Mouse (Mus musculus) myocyte (in vitro differentiated cells): ENCODE data around the gene Nuak2. TPM values are rescaled to one million over a fixed set of nuclear protein-coding genes. Genes with fewer than 3 reads are reported as not detected.
A peak's percentile ranks its signal among the peaks of the same experiment; 100 is the strongest.
"Not testable (repeated sequence)": the region's sequence is repeated elsewhere in the genome, so short reads cannot be mapped to it uniquely, and the experiment has no call there.

ENCODE experiments used
- H3K27me3 ChIP-seq: one replicate; pipeline ENCODE4 v1.6.1; 2011; ENCODE audit not compliant: control insufficient read depth, insufficient read depth, insufficient read length
- H3K36me3 ChIP-seq: one replicate; pipeline ENCODE4 v1.6.1; 2011; ENCODE audit not compliant: control insufficient read depth, insufficient read depth
- H3K4me2 ChIP-seq: one replicate; pipeline ENCODE4 v1.6.1; 2011; ENCODE audit warnings: low read depth, control low read depth
- H3K4me3 ChIP-seq: one replicate; pipeline ENCODE4 v1.5.1; 2011; ENCODE audit warnings: mild to moderate bottlenecking, control low read depth, moderate library complexity
- H3K79me2 ChIP-seq: one replicate; pipeline ENCODE4 v1.6.1; 2011; ENCODE audit not compliant: control insufficient read depth, insufficient read depth
- H3ac ChIP-seq: one replicate; pipeline ENCODE4 v1.6.1; 2011; ENCODE audit not compliant: control insufficient read depth, insufficient read length
- CEBPB ChIP-seq: IDR thresholded peaks from 2 replicates; pipeline ENCODE4 v1.6.1; 2011; ENCODE audit warnings: mild to moderate bottlenecking, moderate library complexity; ENCODE audit not compliant: poor library complexity, insufficient read depth, severe bottlenecking
- E2F4 ChIP-seq: IDR thresholded peaks from one replicate; pipeline ENCODE4 v1.6.1; 2011; ENCODE audit warnings: mild to moderate bottlenecking, control low read depth, moderate library complexity; ENCODE audit not compliant: insufficient read depth
- MAX ChIP-seq: IDR thresholded peaks from one replicate; pipeline ENCODE4 v1.6.1; 2011; ENCODE audit warnings: low read depth, mild to moderate bottlenecking, control low read depth
- MYOD1 ChIP-seq, 3 experiments: IDR thresholded peaks; one replicate each; pipeline ENCODE4 v1.6.1; 2011; ENCODE audit warnings: control low read depth in 2 of 3, low read depth in 2 of 3, mild to moderate bottlenecking in 2 of 3, moderate library complexity in 1 of 3; ENCODE audit not compliant: insufficient read length in 2 of 3, control insufficient read depth in 1 of 3
- MYOG ChIP-seq, 3 experiments: IDR thresholded peaks; one replicate each; pipeline ENCODE4 v1.6.1; 2011; ENCODE audit warnings: control low read depth in 2 of 3, low read depth in 2 of 3, mild to moderate bottlenecking in 2 of 3; ENCODE audit not compliant: insufficient read length in 2 of 3, control insufficient read depth in 1 of 3, insufficient read depth in 1 of 3
- POLR2A ChIP-seq: IDR thresholded peaks from one replicate; pipeline ENCODE4 v1.6.1; 2011; ENCODE audit warnings: low read depth, mild to moderate bottlenecking, control low read depth, moderate library complexity; ENCODE audit not compliant: insufficient read length
- POLR2AphosphoS2 ChIP-seq: IDR thresholded peaks from one replicate; pipeline ENCODE4 v1.6.1; 2011; ENCODE audit warnings: low read depth, control low read depth; ENCODE audit not compliant: insufficient read length
- REST ChIP-seq: IDR thresholded peaks from one replicate; pipeline ENCODE4 v1.6.1; 2011; ENCODE audit warnings: mild to moderate bottlenecking, control low read depth, moderate library complexity; ENCODE audit not compliant: insufficient read depth, insufficient read length
- SRF ChIP-seq: IDR thresholded peaks from one replicate; pipeline ENCODE4 v1.6.1; 2011; ENCODE audit warnings: low read depth; ENCODE audit not compliant: control insufficient read depth, insufficient read length
- TCF12 ChIP-seq: IDR thresholded peaks from one replicate; pipeline ENCODE4 v1.6.1; 2011; ENCODE audit warnings: mild to moderate bottlenecking, control low read depth; ENCODE audit not compliant: poor library complexity, insufficient read depth, severe bottlenecking
- TCF3 ChIP-seq: IDR thresholded peaks from one replicate; pipeline ENCODE4 v1.6.1; 2011; ENCODE audit warnings: low read depth, control low read depth; ENCODE audit not compliant: insufficient read length
- USF1 ChIP-seq: IDR thresholded peaks from one replicate; pipeline ENCODE4 v1.6.1; 2011; ENCODE audit warnings: low read depth, mild to moderate bottlenecking, control low read depth, moderate library complexity
- polyA plus RNA-seq: library from polyadenylated mRNA; unstranded; fragments of >200 nt; fragmentation: generic; extraction: Trizol; gene quantifications from one replicate; pipeline ENCODE4 v1.2.1, GENCODE M21; 2012; ENCODE audit warnings: missing spikeins

Nuak2 gene
- polyA plus RNA-seq, 1 experiment = 6.0 TPM

DNA sequence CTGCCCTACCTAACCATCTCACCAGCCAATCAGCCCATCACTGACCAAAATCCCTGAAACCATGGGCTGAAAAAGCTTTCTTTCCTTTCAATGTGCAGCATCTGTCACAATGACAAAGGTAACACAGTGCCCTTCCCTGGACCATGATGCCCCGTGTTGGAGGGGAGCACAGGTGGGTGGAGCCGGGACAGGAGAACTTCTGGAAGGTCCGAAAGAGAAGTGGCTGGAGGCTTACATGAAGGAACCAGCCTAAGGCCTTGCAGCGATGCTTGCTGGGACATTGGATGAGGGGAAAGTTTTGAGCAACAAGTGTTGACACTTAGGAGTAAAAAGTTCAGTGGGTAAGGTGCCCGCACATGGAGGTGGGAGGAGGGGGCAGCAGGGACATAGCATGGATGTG lies 32.5 kb downstream of the Nuak2 start:
- TF ChIP-seq USF1 (no peak), CEBPB (no peak), MAX (no peak), MYOG (IDR thresholded peaks at IDR 0.05; ENCODE audit: control insufficient read depth in 1 of 3, insufficient read depth in 1 of 3, insufficient read length in 2 of 3, low read depth in 2 of 3) (no peak)
- Histone ChIP-seq H3K4me3 (no peak overlapping the region), H3K79me2 (no peaks in the 10 kb centered on the region), H3K36me3 (no peaks in the 10 kb centered on the region), H3K27me3 (no peaks in the 10 kb centered on the region), H3K4me2 (no peak overlapping the region), H3ac (no peak overlapping the region)

DNA sequence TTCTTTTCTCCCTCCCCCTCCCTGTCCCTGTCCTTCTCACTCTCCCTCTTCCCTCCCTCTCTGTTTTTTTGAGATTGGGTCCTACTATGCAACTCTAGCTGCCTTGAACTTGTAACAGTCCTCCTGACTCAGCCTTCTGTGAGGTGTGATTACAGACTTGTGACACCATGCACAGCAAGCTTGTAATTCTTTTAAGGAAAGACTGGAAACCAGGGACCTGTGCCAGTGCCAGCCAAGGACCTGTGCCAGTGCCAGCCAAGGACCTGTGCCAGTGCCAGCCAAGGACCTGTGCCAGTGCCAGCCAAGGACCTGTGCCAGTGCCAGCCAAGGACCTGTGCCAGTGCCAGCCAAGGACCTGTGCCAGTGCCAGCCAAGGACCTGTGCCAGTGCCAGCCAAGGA lies 33.1 kb downstream of the Nuak2 start:
- not testable (repeated sequence) for H3K36me3 ChIP-seq, H3ac ChIP-seq, H3K27me3 ChIP-seq, H3K4me2 ChIP-seq, H3K79me2 ChIP-seq, H3K4me3 ChIP-seq

DNA sequence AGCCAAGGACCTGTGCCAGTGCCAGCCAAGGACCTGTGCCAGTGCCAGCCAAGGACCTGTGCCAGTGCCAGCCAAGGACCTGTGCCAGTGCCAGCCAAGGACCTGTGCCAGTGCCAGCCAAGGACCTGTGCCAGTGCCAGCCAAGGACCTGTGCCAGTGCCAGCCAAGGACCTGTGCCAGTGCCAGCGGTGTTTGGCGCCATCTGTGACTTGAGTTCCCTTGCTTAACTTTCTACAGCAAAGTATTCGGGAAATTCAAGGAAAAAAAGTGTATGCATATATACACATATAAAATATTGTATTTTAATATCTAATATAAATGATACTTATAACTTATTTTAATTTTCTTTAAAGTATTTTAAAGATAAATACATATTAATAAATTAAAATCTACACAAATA lies 33.7 kb downstream of the Nuak2 start:
- not testable (repeated sequence) for H3K36me3 ChIP-seq, H3K4me3 ChIP-seq, H3K4me2 ChIP-seq, H3ac ChIP-seq, H3K79me2 ChIP-seq, H3K27me3 ChIP-seq

DNA sequence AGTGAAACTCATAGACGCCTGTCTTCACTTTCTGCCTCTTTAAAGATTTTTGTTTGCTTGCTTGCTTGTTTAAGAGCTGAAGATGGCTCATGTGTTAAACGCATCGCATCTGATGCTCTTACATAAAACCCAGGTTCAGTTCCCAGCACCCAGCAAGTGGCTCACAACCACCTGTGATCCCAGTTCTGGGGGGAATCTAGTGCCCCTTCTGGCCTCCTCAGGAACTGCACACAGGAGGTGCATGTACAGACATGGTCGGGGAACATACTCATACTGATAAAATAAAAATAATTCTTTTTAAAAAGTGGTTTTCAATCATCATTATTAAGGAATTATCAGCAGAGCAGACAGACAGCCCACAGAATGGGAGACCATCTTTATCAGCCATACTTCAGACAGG lies 35.1 kb downstream of the Nuak2 start:
- H3K4me3 ChIP-seq = no peak overlapping the region
- no peaks in the 10 kb centered on the region for H3K27me3 ChIP-seq
- no peak overlapping the region for H3K4me2 ChIP-seq
- H3K79me2 ChIP-seq = no peaks in the 10 kb centered on the region
- no peak for TF ChIP-seq SRF
- TF ChIP-seq E2F4 = no peak
- no peak for TF ChIP-seq REST
- TF ChIP-seq CEBPB = no peak
- no peak for TF ChIP-seq MYOD1 (IDR thresholded peaks at IDR 0.05; ENCODE audit: control insufficient read depth in 1 of 3, insufficient read length in 2 of 3, low read depth in 2 of 3)
- no peak for TF ChIP-seq POLR2A
- no peak for TF ChIP-seq USF1
- no peak for TF ChIP-seq POLR2AphosphoS2
- no peak for TF ChIP-seq MAX
- no peak for TF ChIP-seq TCF3
- no peak for TF ChIP-seq TCF12
- no peak for TF ChIP-seq MYOG (IDR thresholded peaks at IDR 0.05; ENCODE audit: control insufficient read depth in 1 of 3, insufficient read depth in 1 of 3, insufficient read length in 2 of 3, low read depth in 2 of 3)
- no peaks in the 10 kb centered on the region for H3K36me3 ChIP-seq
- H3ac ChIP-seq = no peak overlapping the region

DNA sequence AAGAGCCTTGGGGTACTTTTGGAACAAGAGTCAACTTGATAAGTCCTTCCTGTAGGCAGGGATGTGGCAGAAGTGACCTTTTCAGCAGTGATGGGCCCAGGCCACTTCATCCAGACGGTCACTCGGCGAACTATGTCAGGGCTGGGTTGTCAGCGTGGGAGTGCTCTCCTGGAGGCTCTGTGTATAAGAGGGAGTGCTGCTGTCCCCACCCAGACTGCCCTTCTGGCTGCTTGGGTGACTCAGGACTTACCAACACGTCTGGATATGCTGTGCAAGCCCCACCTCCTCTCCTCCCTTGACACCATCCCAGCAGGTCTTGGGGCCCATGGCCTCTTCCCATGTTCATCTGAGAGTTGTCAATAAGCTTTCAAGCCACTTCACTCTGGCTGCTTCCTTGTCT lies 37.5 kb downstream of the Nuak2 start:
- Histone ChIP-seq H3K4me2 (peak overlapping the region; percentile 52), H3K4me3 (no peak overlapping the region), H3K79me2 (no peaks in the 10 kb centered on the region), H3ac (no peak overlapping the region), H3K36me3 (no peaks in the 10 kb centered on the region), H3K27me3 (no peaks in the 10 kb centered on the region)
- peak in 1 of 3 experiments; percentile 10 for TF ChIP-seq MYOG (IDR thresholded peaks at IDR 0.05; ENCODE audit: control insufficient read depth in 1 of 3, insufficient read depth in 1 of 3, insufficient read length in 2 of 3, low read depth in 2 of 3)
- no peak for TF ChIP-seq TCF12
- peak in 1 of 3 experiments; percentile 45 for TF ChIP-seq MYOD1 (IDR thresholded peaks at IDR 0.05; ENCODE audit: control insufficient read depth in 1 of 3, insufficient read length in 2 of 3, low read depth in 2 of 3)
- TF ChIP-seq POLR2A = peak; percentile 50
- TF ChIP-seq POLR2AphosphoS2 = peak; percentile 59

DNA sequence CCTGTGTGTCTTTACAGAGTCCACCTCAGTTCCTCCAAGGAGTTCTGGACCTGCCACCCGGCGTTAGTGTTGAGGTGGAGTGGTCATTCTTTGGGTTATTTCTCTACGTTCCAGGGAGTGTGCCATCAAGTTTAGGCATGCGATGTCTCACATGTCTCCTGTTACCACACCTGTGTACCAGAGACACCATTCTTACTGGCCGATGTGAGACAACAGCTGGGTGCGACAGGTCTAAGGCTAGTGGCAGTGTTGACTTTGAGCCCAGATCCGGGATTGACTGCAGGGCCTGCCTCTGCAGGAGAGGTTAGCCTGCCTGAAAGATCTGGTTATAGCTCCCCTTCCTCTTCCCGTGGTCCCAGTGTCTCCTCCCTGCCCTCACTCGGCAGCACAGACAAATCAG lies 38.3 kb downstream of the Nuak2 start:
- TF ChIP-seq MYOG (IDR thresholded peaks at IDR 0.05; ENCODE audit: control insufficient read depth in 1 of 3, insufficient read depth in 1 of 3, insufficient read length in 2 of 3, low read depth in 2 of 3) (peak in 1 of 3 experiments; percentile 48), POLR2A (no peak), SRF (no peak), E2F4 (no peak), MYOD1 (IDR thresholded peaks at IDR 0.05; ENCODE audit: control insufficient read depth in 1 of 3, insufficient read length in 2 of 3, low read depth in 2 of 3) (peak in 2 of 3 experiments; percentile 75 to 76)
- H3ac ChIP-seq = no peak overlapping the region
- H3K4me2 ChIP-seq = no peak overlapping the region
- no peaks in the 10 kb centered on the region for H3K27me3 ChIP-seq
- H3K36me3 ChIP-seq = no peaks in the 10 kb centered on the region
- H3K79me2 ChIP-seq = no peaks in the 10 kb centered on the region
- H3K4me3 ChIP-seq = no peak overlapping the region
